Mouse (Mus musculus) neural tube, embryonic 13.5 days (tissue): Measurements from ENCODE around the gene Stambp. TPM values are rescaled to one million over a fixed set of nuclear protein-coding genes. Genes with fewer than 3 reads are reported as not detected.

Experiments used
- ATAC-seq: fragments of 200-750 bp; cut with Nextera tagmentation; 2 replicates; pipeline ENCODE4 v1.8.0; 2017; ENCODE audit warnings: low read depth, mild to moderate bottlenecking, moderate TSS enrichment, moderate library complexity
- H3K27ac ChIP-seq: fragments of 300-500 bp; sonication (generic); replicated peaks from 2 replicates; pipeline ENCODE4 v1.5.1; 2015; ENCODE audit warnings: moderate library complexity, mild to moderate bottlenecking, inconsistent platforms
- H3K27me3 ChIP-seq: fragments of 300-500 bp; sonication (generic); 2 replicates; pipeline ENCODE4 v1.6.1; 2015; ENCODE audit warnings: mild to moderate bottlenecking, inconsistent platforms
- H3K36me3 ChIP-seq: fragments of 300-500 bp; sonication (generic); 2 replicates; pipeline ENCODE4 v1.6.1; 2015; ENCODE audit warnings: mild to moderate bottlenecking, inconsistent platforms
- H3K4me1 ChIP-seq: fragments of 300-500 bp; sonication (generic); replicated peaks from 2 replicates; pipeline ENCODE4 v1.6.1; 2015; ENCODE audit warnings: inconsistent platforms
- H3K4me2 ChIP-seq: fragments of 300-500 bp; sonication (generic); 2 replicates; pipeline ENCODE4 v1.6.1; 2015; ENCODE audit warnings: inconsistent platforms, mild to moderate bottlenecking, moderate library complexity
- H3K4me3 ChIP-seq: fragments of 300-500 bp; sonication (generic); 2 replicates; pipeline ENCODE4 v1.5.1; 2015; ENCODE audit warnings: mild to moderate bottlenecking, inconsistent platforms
- H3K9ac ChIP-seq: fragments of 300-500 bp; sonication (generic); 2 replicates; pipeline ENCODE4 v1.6.1; 2015; ENCODE audit warnings: moderate library complexity, mild to moderate bottlenecking, inconsistent platforms
- H3K9me3 ChIP-seq: fragments of 300-500 bp; sonication (generic); 2 replicates; pipeline ENCODE4 v1.6.1; 2016; ENCODE audit warnings: inconsistent platforms
- WGBS: fragments of 180-500 bp; shearing (Covaris S2); methylation state at CpG from one replicate; pipeline ENCODE4 v1.1.7; 2015; 5-methylcytosine and 5-hydroxymethylcytosine counted together
- polyA plus RNA-seq: library from polyadenylated mRNA; unstranded; fragments of >200 nt; fragmentation: Nextera tagmentation; extraction: Ambion mirVana; gene quantifications from 2 replicates; pipeline ENCODE4 v1.2.1, GENCODE M21; 2015

Gene Stambp
- polyA plus RNA-seq = 46.4 and 49.3 TPM in 2 replicates

DNA sequence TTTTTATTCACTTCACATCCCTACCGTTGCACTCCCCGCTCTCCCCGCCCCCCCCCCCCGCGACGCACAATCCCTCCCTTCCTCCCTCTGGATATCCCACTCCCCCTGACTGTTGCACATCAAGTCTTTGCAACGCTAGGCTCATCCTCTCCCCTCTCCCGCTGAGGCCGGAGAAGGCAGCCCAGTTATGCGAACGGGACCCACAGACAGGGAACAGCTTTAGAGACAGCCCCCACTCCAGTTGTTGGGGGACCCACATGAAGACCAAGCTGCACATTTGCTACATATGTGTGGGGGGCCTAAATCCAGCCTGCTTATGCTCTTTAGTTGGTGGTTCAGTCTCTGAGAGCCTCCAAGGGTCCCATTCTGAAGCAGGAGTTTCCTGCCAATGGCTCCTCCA is at the start of gene Stambp:
Gene Stambp, minus strand, starts transcription at position 59 of the 400 bp plus-strand sequence.
- H3K9ac ChIP-seq = peak within 1 kb of the TSS; percentile 88
- H3K27ac ChIP-seq = peak within 1 kb of the TSS; percentile 93
- no peaks in the 10 kb centered on the region; the same call in 1 of the 2 replicates for H3K27me3 ChIP-seq
- H3K4me2 ChIP-seq = peak within 1 kb of the TSS; percentile 95
- H3K4me1 ChIP-seq = peaks cover 21% of the 10 kb centered on the region
- ATAC-seq = peak; percentile 89
- H3K9me3 ChIP-seq = no peaks in the 10 kb centered on the region
- H3K36me3 ChIP-seq = peaks cover 21% of the 10 kb centered on the region
- 0% methylated on average over 9 of the region's 11 CpGs for WGBS
- H3K4me3 ChIP-seq = peak within 1 kb of the TSS; percentile 84

DNA sequence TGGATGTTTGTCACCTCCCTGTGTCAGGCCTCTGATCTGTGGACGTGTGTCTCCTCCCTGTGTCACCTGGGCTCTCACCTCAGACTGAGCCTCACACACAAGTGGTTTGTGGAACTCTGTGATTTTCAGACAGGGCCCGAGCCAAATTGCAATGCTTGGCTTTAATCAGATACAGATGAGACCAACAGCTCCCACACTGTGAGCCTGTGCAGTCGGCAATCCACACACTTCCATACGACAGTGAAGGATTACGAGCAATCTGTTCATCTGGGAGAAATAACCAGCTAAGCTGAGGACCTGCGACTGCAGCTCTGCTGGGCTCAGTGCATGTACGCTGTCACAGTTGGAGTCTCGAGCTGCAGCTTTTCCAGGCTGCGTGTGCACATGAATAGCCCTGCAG is 47.4 kb upstream of the Stambp start:
- 55% methylated on average over 9 of the region's 9 CpGs for WGBS
- Histone ChIP-seq H3K27me3 (no peaks in the 10 kb centered on the region), H3K9me3 (no peaks in the 10 kb centered on the region), H3K4me3 (no peak overlapping the region), H3K9ac (no peak overlapping the region), H3K4me1 (no peaks in the 10 kb centered on the region), H3K4me2 (no peak overlapping the region), H3K27ac (no peak overlapping the region), H3K36me3 (no peaks in the 10 kb centered on the region)
- no peak for ATAC-seq

DNA sequence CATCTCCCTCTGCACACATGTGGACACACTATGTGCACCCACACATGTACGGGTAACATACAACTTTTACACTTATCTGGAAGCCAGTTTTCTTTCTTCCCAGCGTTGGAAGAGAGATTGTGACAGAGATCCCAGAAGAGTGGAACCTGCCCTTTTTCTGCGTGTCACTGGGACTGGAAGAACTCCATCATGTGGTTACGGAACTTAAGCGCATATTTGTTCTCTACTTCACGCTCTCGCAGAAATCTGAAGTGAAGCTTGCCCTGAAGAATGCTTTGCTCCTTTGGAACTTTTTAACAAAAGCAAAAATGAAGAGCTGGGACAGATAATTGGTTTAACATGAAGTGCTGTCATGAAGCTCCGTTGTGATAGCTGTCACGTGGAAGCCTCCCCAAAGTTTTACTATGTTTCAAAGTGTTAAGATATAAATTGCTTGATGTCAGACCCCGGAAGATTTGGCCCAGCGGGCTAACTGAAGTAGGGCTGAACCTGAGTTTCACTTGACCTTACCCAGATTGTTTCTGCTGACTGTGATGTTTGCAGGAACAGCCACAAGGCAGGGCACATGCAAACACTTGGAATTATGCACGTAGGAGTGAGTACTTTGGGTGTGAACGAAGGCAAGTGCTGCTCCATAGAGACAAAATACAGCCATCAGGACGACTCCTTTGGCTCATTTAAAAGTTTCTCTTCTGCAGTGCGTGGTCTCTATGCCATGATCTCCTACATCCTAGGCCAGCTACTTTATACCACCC is 45.2 kb upstream of the Stambp start:
- Histone ChIP-seq H3K36me3 (no peaks in the 10 kb centered on the region), H3K27ac (no peak overlapping the region), H3K4me2 (no peak overlapping the region), H3K4me1 (no peaks in the 10 kb centered on the region), H3K4me3 (no peak overlapping the region), H3K9me3 (no peaks in the 10 kb centered on the region), H3K27me3 (no peaks in the 10 kb centered on the region), H3K9ac (no peak overlapping the region)
- 83% methylated on average over 15 of the region's 15 CpGs for WGBS
- no peak for ATAC-seq

DNA sequence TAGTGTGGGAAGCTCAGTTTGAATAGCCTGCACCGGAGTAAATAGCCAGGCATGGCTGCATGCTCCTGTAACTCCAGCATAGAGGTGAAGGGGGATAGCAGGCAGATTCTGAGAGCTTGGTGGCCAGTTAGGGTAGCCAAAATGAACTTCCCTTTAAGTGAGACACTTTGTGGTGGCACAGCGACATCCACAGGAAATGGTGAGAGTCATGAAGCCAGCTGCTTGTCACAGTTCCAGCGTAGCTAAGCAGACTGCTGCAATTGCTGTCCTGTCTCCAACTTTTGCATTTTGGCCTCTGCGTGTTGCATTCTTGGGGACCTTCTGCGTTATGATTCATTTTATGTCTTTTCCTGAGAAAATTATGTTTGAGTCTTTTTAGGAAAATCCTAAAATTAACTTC is 44.0 kb upstream of the Stambp start:
- no peak for ATAC-seq
- no peak overlapping the region for H3K27ac ChIP-seq
- H3K36me3 ChIP-seq = no peaks in the 10 kb centered on the region
- H3K4me3 ChIP-seq = no peak overlapping the region
- no peak overlapping the region for H3K9ac ChIP-seq
- WGBS = 77% methylated on average over 5 of the region's 5 CpGs
- H3K4me2 ChIP-seq = no peak overlapping the region
- no peaks in the 10 kb centered on the region for H3K27me3 ChIP-seq
- no peaks in the 10 kb centered on the region for H3K9me3 ChIP-seq
- no peaks in the 10 kb centered on the region for H3K4me1 ChIP-seq

DNA sequence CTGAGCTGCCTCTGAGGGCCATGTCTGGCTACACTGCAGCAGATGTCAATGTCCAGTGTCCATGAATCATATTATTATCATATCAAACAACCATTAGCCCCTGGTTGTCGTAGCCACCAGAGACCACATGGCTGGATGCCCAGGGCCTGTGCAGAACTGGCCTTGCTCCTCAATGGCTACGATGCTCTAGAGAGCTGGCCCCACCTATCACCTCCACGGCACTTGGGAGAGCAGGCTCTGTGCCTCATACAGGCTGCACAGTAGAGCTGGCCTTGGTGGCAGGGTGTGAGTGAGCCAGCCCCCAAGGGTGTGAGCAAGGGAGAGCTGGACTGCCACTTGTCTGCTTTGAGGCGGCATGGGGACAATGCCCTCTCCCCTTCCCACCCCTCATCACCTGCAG is 41.9 kb upstream of the Stambp start:
- no peaks in the 10 kb centered on the region for H3K27me3 ChIP-seq
- no peaks in the 10 kb centered on the region for H3K9me3 ChIP-seq
- no peak overlapping the region for H3K27ac ChIP-seq
- no peaks in the 10 kb centered on the region for H3K4me1 ChIP-seq
- no peaks in the 10 kb centered on the region for H3K36me3 ChIP-seq
- WGBS = 90% methylated on average over 4 of the region's 4 CpGs
- no peak overlapping the region for H3K9ac ChIP-seq
- H3K4me2 ChIP-seq = no peak overlapping the region
- no peak for ATAC-seq
- H3K4me3 ChIP-seq = no peak overlapping the region

DNA sequence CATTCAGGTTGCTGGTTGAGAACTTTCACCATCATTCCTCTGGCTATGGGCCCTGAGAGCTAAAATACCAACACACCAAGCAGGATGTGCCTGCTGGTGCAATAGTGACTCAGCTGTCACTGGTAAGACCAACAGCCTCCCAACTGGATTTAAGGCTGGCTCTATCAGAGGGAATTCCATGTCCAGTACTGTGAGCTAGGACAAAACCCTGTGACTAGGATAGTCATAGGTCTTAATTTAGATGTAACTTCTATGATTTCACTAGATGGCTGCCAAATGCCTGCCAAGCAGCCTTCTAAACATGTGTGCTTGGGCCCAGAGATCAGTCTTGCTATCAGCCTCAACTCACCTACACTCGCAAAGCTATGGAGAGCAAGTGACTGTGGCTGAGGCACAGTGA is 40.4 kb upstream of the Stambp start:
- ATAC-seq = no peak
- Histone ChIP-seq H3K9me3 (no peaks in the 10 kb centered on the region), H3K4me2 (no peak overlapping the region), H3K36me3 (no peaks in the 10 kb centered on the region), H3K4me1 (no peaks in the 10 kb centered on the region), H3K9ac (no peak overlapping the region), H3K27me3 (no peaks in the 10 kb centered on the region), H3K27ac (no peak overlapping the region), H3K4me3 (no peak overlapping the region)
- 92% methylated on average over 1 of the region's 1 CpGs for WGBS

DNA sequence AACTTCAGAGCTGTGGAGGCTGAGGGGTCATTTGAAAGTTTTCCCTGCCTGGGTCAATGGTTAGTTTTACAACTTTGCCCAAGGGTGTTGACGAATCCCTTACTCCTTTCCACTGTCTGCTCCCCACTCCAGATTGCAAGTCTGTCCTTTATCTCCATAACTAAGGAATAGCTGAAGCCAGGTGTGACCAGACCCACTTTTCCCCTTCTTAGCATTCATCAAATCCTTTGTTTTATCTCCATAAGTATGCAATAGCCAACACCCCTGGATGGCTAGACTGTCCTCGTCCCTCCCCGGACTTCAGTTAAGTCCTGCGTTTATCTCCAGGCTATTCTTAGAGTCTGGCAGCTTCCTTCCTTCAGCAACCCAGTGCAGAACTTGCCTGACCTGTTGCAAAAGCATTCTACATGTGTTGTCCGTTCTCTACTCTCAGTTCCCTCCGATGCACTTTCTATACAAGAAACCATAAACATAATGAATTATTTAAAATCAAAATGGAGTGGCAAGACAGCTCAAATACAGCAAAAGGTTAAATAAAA is 27.2 kb upstream of the Stambp start:
- no peak overlapping the region for H3K4me3 ChIP-seq
- no peak for ATAC-seq
- no peaks in the 10 kb centered on the region for H3K4me1 ChIP-seq
- H3K27ac ChIP-seq = no peak overlapping the region
- 85% methylated on average over 6 of the region's 6 CpGs for WGBS
- H3K4me2 ChIP-seq = peak overlapping the region; percentile 56; the same call in 1 of the 2 replicates
- H3K9me3 ChIP-seq = no peaks in the 10 kb centered on the region
- no peak overlapping the region for H3K9ac ChIP-seq
- no peaks in the 10 kb centered on the region for H3K36me3 ChIP-seq
- no peaks in the 10 kb centered on the region for H3K27me3 ChIP-seq

DNA sequence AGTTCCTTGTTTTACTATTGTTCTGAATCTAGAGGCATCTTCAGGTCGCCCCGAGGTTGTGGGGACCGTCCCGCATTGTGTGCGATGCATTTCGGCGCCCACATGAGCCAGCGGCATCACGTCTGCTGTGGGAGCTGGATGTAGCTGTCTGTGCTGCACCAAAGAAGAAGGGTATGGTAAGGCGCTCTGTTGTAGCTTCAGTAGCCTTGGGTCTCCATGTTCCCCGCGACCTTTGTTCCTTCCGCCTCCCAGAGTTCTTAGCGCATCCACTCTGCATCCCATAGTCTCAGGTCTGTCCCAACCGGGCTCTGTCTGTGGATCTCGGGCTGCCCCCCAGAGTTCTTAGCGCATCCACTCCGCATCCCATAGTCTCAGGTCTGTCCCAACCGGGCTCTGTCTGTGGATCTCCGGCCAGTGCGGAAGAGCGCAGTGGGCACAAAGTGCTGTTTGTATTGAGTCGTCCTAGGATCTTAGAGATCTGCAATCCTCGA is 26.6 kb upstream of the Stambp start:
- WGBS = 35% methylated on average over 24 of the region's 24 CpGs
- peak overlapping the region; percentile 56 for H3K4me2 ChIP-seq
- peak overlapping the region; percentile 36 for H3K4me3 ChIP-seq
- H3K27ac ChIP-seq = no peak overlapping the region
- no peaks in the 10 kb centered on the region for H3K9me3 ChIP-seq
- ATAC-seq = peak; percentile 59
- H3K36me3 ChIP-seq = no peaks in the 10 kb centered on the region
- H3K27me3 ChIP-seq = no peaks in the 10 kb centered on the region
- H3K4me1 ChIP-seq = no peaks in the 10 kb centered on the region
- peak overlapping the region; percentile 69 for H3K9ac ChIP-seq

DNA sequence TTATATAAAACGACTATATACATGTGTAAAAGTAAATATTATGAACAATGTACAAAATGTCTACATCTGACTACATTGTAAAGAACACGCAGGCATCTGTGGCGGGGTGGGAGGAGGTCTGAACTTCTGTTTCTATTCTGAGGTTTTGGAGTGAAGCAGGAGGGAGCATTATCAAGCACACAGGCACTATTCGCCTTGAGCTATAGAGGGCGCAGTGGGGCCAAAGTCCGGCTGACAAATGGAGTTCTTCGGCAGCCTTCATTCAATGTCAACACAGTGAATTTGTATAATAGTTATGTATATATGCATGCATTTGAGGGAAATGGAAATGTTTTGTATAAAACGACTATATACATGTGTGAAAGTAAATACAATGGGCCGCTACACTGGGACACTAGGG is 26.1 kb upstream of the Stambp start:
- no peak overlapping the region for H3K27ac ChIP-seq
- H3K4me1 ChIP-seq = no peaks in the 10 kb centered on the region
- no peaks in the 10 kb centered on the region for H3K27me3 ChIP-seq
- H3K4me2 ChIP-seq = peak overlapping the region; percentile 56
- no peaks in the 10 kb centered on the region for H3K9me3 ChIP-seq
- H3K4me3 ChIP-seq = peak overlapping the region; percentile 36
- H3K36me3 ChIP-seq = no peaks in the 10 kb centered on the region
- 13% methylated on average over 9 of the region's 9 CpGs for WGBS
- 0 out of 2 replicates have a peak, but pooled peaks have one; percentile 53 for ATAC-seq
- H3K9ac ChIP-seq = peak overlapping the region; percentile 69

DNA sequence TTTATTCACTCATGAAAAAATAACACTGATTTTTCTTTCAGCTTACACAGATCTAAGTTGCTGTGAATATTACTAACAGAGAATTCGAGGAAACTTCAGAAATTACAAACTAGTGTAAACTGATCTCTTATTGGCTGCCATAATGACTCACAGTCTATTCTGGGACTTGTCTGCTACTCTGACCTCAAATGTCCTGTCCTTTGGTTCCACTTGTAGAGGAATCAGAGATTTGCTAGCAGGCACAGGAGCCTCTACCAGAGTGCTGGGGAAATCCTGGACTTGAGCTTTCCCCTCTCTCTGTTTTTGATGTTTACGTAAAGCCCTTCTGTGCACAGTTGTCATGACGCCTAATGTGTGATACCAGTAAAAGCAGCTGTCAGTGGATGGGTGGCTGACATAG is 25.5 kb upstream of the Stambp start:
- no peak for ATAC-seq
- Histone ChIP-seq H3K27ac (no peak overlapping the region), H3K9me3 (no peaks in the 10 kb centered on the region), H3K4me2 (no peak overlapping the region), H3K27me3 (no peaks in the 10 kb centered on the region), H3K36me3 (no peaks in the 10 kb centered on the region), H3K4me1 (no peaks in the 10 kb centered on the region), H3K9ac (no peak overlapping the region), H3K4me3 (no peak overlapping the region)
- 61% methylated on average over 3 of the region's 3 CpGs for WGBS

DNA sequence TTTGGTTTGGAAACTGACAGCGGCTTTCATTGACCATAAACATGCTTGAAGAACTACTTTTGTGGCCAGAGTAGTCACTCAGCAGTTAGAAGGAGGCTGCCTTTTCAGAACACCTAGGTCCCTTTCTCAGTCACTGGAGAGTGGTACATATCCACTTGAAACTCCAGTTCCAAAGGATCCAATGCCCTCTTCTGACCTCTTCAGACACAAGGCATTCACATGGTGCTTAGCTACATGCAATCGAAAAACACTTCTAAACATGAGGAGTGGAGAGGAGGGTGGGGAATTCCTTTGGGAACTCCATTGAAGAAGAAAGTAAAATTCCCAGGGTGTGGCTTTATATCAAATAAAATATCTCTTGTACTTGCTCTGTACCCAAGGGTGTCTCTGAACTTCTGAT is 22.5 kb upstream of the Stambp start:
- no peaks in the 10 kb centered on the region for H3K36me3 ChIP-seq
- no peak overlapping the region for H3K4me2 ChIP-seq
- no peaks in the 10 kb centered on the region for H3K4me1 ChIP-seq
- no peaks in the 10 kb centered on the region for H3K9me3 ChIP-seq
- no peak for ATAC-seq
- WGBS = 92% methylated on average over 2 of the region's 2 CpGs
- H3K9ac ChIP-seq = no peak overlapping the region
- no peak overlapping the region for H3K27ac ChIP-seq
- H3K27me3 ChIP-seq = no peaks in the 10 kb centered on the region
- no peak overlapping the region for H3K4me3 ChIP-seq

DNA sequence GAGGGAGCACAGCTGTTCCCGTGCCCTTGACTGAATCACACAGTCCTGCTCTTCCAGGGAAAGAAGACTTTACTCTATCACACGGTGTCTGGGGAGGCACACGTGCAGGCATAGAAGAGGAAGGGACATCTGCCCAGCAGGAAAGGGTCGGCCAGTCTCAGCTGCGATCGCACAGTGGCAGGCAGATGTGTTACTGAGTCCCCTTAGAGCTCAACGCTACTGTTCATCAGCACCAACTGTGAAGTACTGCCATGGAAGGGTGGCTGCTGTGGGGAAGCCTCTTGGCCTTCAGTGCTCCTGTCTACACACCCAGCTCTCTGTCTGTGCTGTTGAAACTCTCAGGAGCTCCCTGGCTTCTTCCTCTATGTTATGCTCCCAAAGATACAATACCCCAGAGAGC is 21.4 kb upstream of the Stambp start:
- H3K4me3 ChIP-seq = no peak overlapping the region
- ATAC-seq = no peak
- no peak overlapping the region for H3K9ac ChIP-seq
- H3K27me3 ChIP-seq = no peaks in the 10 kb centered on the region
- H3K36me3 ChIP-seq = no peaks in the 10 kb centered on the region
- H3K4me2 ChIP-seq = no peak overlapping the region
- no peaks in the 10 kb centered on the region for H3K4me1 ChIP-seq
- WGBS = 69% methylated on average over 7 of the region's 7 CpGs
- no peak overlapping the region for H3K27ac ChIP-seq
- H3K9me3 ChIP-seq = no peaks in the 10 kb centered on the region
